Mouse (Mus musculus): ENCODE results near the gene Stk38.

GRCm38 (mm10) chr17:29018292-29018984, 10.6 kb upstream of the Stk38 start:
- TF ChIP-seq GATA1 (IDR thresholded peaks at IDR 0.05; ENCODE audit: low read length) (no peak), TAL1 (IDR thresholded peaks at IDR 0.05; ENCODE audit: low read length) (no peak)
